Mouse (Mus musculus) CH12F3 (cell line): Measurements from ENCODE around the gene Fmc1.
"Not testable (repeated sequence)": the region's sequence is repeated elsewhere in the genome, so short reads cannot be mapped to it uniquely, and the experiment has no call there.

ENCODE experiments used
- in situ Hi-C: fragments of 300-500 bp; cut with MboI; formaldehyde crosslinking; loops from 2 replicates; pipeline ENCODE4 v1.14.3; 2020; ENCODE audit warnings: low sequenced_read_pairs

Fmc1 gene

GRCm38 (mm10) chr6:38533428-38534405 lies at the start of gene Fmc1:
Gene Fmc1 (plus strand): TSS chr6:38533502.
- in situ Hi-C loops, result no loop called here

GRCm38 (mm10) chr6:38492550-38492949 lies 40.8 kb upstream of the Fmc1 start:
- in situ Hi-C loops, result no loop called here

- in situ Hi-C loops, result no loop called here
Measured at GRCm38 (mm10) chr6:38495641-38496040, 37.7 kb upstream of the Fmc1 start.

GRCm38 (mm10) chr6:38512096-38512495 lies 21.2 kb upstream of the Fmc1 start:
- in situ Hi-C loops, result no loop called here

- in situ Hi-C loops, result no loop called here
Measured at GRCm38 (mm10) chr6:38512830-38513229, 20.5 kb upstream of the Fmc1 start.

GRCm38 (mm10) chr6:38515201-38515600 lies 18.1 kb upstream of the Fmc1 start:
- in situ Hi-C loops, result no loop called here

GRCm38 (mm10) chr6:38523851-38524250 lies 9.5 kb upstream of the Fmc1 start:
- in situ Hi-C loops, result loop anchor here (10.0 kb wide), 1 partner anchor 139 kb away; the partner anchor contains the start of gene Ttc26

GRCm38 (mm10) chr6:38531211-38531820 lies 2.0 kb upstream of the Fmc1 start:
- in situ Hi-C loops, result no loop called here

- in situ Hi-C loops, result no loop called here
Measured at GRCm38 (mm10) chr6:38532500-38533420, 542 bp upstream of the Fmc1 start.

GRCm38 (mm10) chr6:38534640-38535365 lies 1.5 kb downstream of the Fmc1 start:
- in situ Hi-C loops, result no loop called here

- in situ Hi-C loops, result no loop called here
Measured at GRCm38 (mm10) chr6:38535366-38535690, 2.0 kb downstream of the Fmc1 start.

GRCm38 (mm10) chr6:38535788-38536187 lies 2.5 kb downstream of the Fmc1 start:
- in situ Hi-C loops, result no loop called here

- in situ Hi-C loops, result not testable (repeated sequence)
Measured at GRCm38 (mm10) chr6:38544141-38544540, 10.8 kb downstream of the Fmc1 start.

GRCm38 (mm10) chr6:38547005-38547404 lies 13.7 kb downstream of the Fmc1 start:
- in situ Hi-C loops, result not testable (repeated sequence)

GRCm38 (mm10) chr6:38547707-38548106 lies 14.4 kb downstream of the Fmc1 start:
- in situ Hi-C loops, result no loop called here

- in situ Hi-C loops, result not testable (repeated sequence)
Measured at GRCm38 (mm10) chr6:38548595-38548994, 15.3 kb downstream of the Fmc1 start.

- in situ Hi-C loops, result not testable (repeated sequence)
Measured at GRCm38 (mm10) chr6:38549840-38550239, 16.5 kb downstream of the Fmc1 start.

GRCm38 (mm10) chr6:38550250-38551061 lies 17.2 kb downstream of the Fmc1 start:
- in situ Hi-C loops, result no loop called here
